Mouse (Mus musculus) left cerebral cortex, postnatal 14 days (tissue): ENCODE data around the gene Polh. TPM values are rescaled to one million over a fixed set of nuclear protein-coding genes. Genes with fewer than 3 reads are reported as not detected.

ENCODE experiments used
- DNase-seq, 2 experiments: peaks; one replicate each; pipeline ENCODE4 v3.0.0; 2021 to 2022; ENCODE audit warnings: low spot score in 2 of 2, mixed read lengths in 1 of 2
- intact Hi-C: fragments of 180-260 bp; cut with DNase I; formaldehyde crosslinking; loops from one replicate; pipeline ENCODE4 v1.15.1; 2025
- total RNA-seq, 2 experiments: library from RNA; stranded (reverse); gene quantifications; 2 replicates each; pipeline ENCODE4 v1.2.3; 2021

Gene Polh
- total RNA-seq, 2 experiments from 2014 or later = 6.8 to 7.0 TPM

GRCm38 (mm10) chr17:46182273-46182672 is 20.2 kb downstream of the Polh start:
- intact Hi-C loops = no loop called here
- no peak for DNase-seq

- DNase-seq = no peak
- intact Hi-C loops = no loop called here
Measured at GRCm38 (mm10) chr17:46170538-46170937, 31.9 kb downstream of the Polh start.

GRCm38 (mm10) chr17:46168768-46169167 is 33.7 kb downstream of the Polh start:
- intact Hi-C loops = no loop called here
- no peak for DNase-seq

DNA sequence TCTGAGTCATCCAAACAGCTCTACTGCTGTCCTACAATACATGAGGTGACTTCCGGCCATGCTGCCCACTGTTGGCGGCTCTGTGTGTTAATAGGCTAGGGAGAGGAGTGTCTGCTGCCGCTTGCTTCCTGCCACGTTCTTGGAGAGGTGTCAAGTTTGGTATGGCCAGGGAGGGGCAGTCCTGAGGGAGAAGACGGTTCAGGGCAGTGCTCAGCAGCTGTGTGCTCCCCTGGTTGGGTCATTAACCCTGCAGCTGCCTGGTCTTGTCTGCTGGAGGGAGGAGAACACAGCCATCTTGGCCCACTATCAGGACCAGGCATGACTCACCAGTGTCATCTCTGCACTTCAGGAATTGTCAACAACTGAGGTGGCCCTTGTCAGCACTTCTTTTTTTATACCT is 34.1 kb downstream of the Polh start:
- intact Hi-C loops = no loop called here

GRCm38 (mm10) chr17:46167014-46167413 is 35.4 kb downstream of the Polh start:
- no peak for DNase-seq
- intact Hi-C loops = no loop called here

More for the DNA sequence above, 34.1 kb downstream of the Polh start:
- DNase-seq = no peak

DNA sequence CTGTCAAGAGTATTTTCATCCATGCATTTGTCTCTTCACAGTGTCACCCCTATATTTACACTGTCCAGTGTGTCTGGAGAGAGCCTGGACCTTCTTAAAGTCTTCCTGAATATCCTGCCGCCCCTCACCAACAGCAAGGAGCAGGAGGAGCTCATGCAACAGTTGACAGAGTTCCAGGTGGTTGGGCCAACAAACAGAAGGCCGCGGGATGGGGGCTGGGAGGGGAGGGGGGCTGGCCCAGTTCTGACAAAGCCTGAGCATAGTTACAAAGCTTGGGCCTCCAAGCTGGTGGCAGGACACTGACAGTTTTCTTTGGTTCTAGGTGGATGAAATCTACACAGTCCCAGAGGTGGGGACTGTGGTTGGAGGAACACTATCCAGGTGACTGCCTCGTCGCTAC is 36.2 kb downstream of the Polh start:
- no peak for DNase-seq
- intact Hi-C loops = no loop called here

DNA sequence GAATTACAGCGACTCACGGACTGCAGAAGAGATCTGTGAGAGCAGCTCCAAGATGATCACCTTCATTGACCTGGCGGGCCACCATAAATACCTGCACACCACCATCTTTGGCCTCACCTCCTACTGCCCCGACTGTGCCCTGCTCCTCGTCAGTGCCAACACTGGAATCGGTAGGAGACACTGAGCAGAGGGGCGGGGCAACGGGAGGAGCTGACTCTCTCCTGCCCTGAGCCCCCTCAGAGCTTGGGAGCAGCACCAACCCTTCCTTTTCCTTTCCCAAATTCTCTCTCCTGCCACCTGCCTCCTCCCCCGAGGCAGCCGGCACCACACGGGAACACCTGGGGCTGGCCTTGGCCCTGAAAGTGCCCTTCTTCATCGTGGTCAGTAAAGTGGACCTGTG is 37.0 kb downstream of the Polh start:
- DNase-seq = no peak
- intact Hi-C loops = no loop called here

GRCm38 (mm10) chr17:46164791-46165190 is 37.7 kb downstream of the Polh start:
- no peak for DNase-seq
- intact Hi-C loops = no loop called here

- intact Hi-C loops = no loop called here
Measured at GRCm38 (mm10) chr17:46164301-46164700, 38.1 kb downstream of the Polh start.

DNA sequence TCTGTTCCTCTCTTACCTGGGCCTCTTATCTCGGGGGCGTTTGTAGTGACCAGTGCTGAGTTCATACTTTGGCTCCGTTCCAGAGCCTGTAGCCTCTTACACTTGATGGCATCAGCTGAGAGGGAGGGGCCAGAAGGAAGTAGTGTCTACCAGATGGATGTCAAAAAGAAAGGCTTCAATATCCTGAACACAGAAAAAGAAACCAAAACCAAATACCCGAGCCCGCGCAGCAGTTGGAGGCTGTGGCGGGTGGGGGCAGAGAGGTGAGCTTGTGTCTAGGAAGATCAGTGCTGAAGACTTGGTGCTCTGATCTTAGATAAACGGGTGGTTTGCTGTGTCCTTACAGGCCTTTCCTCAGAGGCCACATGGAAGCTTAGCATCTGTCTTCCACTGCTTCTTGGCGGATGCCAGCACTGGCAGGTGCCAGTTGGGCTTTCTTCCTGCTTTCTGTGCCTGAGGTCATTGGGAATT is 39.5 kb downstream of the Polh start:
- DNase-seq = no peak
- intact Hi-C loops = no loop called here

More at GRCm38 (mm10) chr17:46164301-46164700, 38.1 kb downstream of the Polh start:
- no peak for DNase-seq

DNA sequence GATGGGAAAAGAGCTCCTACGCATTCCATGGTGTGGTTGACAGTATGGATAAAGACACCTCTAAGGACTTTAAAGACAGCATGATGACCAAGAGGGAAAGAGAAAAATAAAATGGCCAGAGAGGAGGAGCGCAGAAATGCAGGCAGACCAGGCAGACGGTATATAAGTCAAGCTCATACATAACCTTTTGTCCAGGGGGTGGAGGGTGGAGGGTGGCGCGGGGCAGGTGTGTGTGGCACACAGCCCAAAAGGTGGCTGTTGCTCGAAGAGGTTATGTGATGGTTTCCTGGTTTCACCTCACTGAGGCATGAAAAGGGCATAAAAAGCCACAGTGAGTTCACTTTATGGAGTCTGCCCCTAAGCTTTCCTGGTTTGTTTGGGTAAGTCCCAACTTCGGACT is 39.9 kb downstream of the Polh start:
- no peak for DNase-seq
- intact Hi-C loops = no loop called here

- intact Hi-C loops = no loop called here
- no peak for DNase-seq
Measured at GRCm38 (mm10) chr17:46161710-46162109, 40.7 kb downstream of the Polh start.

DNA sequence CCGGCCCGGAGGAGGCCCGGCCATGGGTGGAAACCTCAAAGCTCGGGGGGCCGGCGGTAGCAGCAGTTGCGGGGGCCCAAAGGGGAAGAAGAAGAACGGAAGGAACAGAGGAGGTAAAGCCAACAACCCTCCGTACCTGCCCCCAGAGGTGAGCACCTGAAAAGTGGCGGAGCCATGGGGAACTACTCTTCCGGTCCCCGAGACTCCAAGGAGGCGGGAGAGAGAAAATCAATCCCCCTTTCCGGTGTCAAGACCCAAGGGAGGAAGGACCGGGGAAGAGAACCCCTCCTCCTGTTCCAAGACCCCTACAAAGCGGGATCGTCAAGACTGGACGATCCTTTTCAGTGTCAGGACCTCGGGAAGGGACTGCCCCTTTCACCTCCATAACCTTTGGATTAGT is 41.3 kb downstream of the Polh start:
- no peak for DNase-seq
- intact Hi-C loops = no loop called here

- intact Hi-C loops = no loop called here
- DNase-seq = peak; percentile 97 to 100
Measured at GRCm38 (mm10) chr17:46160686-46161085, 41.8 kb downstream of the Polh start, which contains the start of gene Gtpbp2. TSS of gene Gtpbp2 (plus strand) at chr17:46161032.

DNA sequence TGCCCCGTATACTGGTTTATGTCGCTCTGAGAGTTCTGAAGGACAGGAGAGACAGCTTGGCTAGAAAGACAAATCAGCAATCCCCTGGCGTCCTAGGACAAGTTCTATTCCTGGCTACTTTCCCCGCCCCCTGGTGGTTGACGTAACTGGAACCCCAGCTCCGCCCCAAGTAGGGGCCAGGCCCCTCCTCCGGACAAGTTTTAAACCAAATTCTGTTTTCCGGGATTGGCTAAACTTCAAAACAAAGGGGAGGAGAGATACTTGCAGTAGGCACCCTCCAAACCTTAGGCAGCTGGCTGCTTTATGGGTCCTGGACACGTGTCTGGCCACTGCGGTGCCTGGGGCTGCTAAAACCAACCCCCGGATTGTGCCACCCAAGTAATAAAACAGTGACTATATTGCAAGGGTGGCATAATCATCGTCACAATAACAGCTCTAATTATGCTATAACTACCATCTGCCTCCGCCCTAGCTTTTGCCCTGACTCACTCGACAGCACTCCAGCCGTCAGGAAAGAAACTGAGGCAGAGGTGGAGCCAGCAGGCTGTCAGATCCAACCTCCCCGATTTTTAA is 42.3 kb downstream of the Polh start:
- peak; percentile 86 to 88 for DNase-seq
- intact Hi-C loops = no loop called here

- DNase-seq = no peak
- intact Hi-C loops = no loop called here
Measured at GRCm38 (mm10) chr17:46159236-46159635, 43.2 kb downstream of the Polh start.

- no peak for DNase-seq
- intact Hi-C loops = no loop called here
Measured at GRCm38 (mm10) chr17:46157131-46157530, 45.3 kb downstream of the Polh start.

DNA sequence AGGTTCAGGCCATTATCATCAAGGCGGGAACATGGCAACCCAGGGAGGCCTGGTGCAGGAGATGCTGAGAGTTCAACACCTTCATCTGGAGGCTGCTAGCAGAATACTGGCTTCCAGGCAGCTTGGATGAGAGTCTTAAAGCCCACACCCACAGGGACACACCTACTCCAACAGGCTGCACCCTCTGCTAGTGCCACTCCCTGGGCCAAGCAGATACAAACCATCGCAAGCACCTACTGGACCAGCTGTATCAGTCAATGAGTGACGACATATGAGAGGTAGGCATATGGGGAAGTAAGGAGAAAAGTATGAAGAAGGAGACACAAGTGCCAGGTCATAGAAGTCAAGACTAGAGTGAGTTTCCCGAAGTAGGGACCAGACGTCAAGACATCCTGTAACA is 45.8 kb downstream of the Polh start:
- intact Hi-C loops = no loop called here

DNA sequence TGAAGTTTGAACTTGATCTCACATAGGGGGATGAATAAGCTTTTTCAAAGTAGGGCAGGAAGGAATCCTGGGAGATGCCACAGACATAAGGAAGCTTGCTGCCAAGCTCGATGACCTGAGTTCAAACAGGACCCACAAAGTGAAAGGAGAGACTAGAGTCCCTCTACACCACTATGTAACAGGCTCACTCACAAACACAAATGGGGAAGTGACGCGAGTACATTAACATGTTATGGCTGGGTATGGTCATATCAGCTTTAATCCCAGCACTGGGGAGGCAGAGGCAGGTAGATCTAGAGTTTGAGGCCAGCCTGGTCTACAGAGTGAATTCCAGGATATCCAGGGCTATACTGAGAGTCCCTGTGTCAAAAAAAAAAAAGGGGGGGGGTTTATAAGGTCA is 48.1 kb downstream of the Polh start:
- no peak for DNase-seq
- intact Hi-C loops = no loop called here

More for the DNA sequence above, 45.8 kb downstream of the Polh start:
- DNase-seq = no peak

- intact Hi-C loops = no loop called here
- DNase-seq = peak; percentile 88 to 90
Measured at GRCm38 (mm10) chr17:46152847-46153782, 49.3 kb downstream of the Polh start, which contains the start of gene Mad2l1bp. TSS of gene Mad2l1bp (minus strand) at chr17:46153553.
